Mouse (Mus musculus): ENCODE results near the gene Plekhm1.

Gene Plekhm1

GRCm38 (mm10) chr11:103394604-103395003, 17.9 kb downstream of the Plekhm1 start:
- DNase-seq (ENCODE audit: low read depth) = no peak

- no peak for DNase-seq (ENCODE audit: low read depth)
These were observed 18.5 kb downstream of the Plekhm1 start for GRCm38 (mm10) chr11:103394025-103394424.

- DNase-seq (ENCODE audit: low read depth) = no peak
These were observed 24.5 kb downstream of the Plekhm1 start for GRCm38 (mm10) chr11:103387870-103388526.

- DNase-seq (ENCODE audit: low read depth) = no peak
These were observed 25.7 kb downstream of the Plekhm1 start for GRCm38 (mm10) chr11:103386827-103387226.

- DNase-seq (ENCODE audit: low read depth) = no peak
These were observed 30.4 kb downstream of the Plekhm1 start for GRCm38 (mm10) chr11:103381956-103382613.

GRCm38 (mm10) chr11:103381505-103381904, 31.0 kb downstream of the Plekhm1 start:
- no peak for DNase-seq (ENCODE audit: low read depth)

- DNase-seq (ENCODE audit: low read depth) = no peak
These were observed 32.0 kb downstream of the Plekhm1 start for GRCm38 (mm10) chr11:103380460-103380859.

- DNase-seq (ENCODE audit: low read depth) = no peak
These were observed 34.1 kb downstream of the Plekhm1 start for GRCm38 (mm10) chr11:103378341-103378740.

GRCm38 (mm10) chr11:103375772-103376171, 36.7 kb downstream of the Plekhm1 start:
- no peak for DNase-seq (ENCODE audit: low read depth)

GRCm38 (mm10) chr11:103375258-103375657, 37.2 kb downstream of the Plekhm1 start:
- no peak for DNase-seq (ENCODE audit: low read depth)

- DNase-seq (ENCODE audit: low read depth) = no peak
These were observed 38.6 kb downstream of the Plekhm1 start for GRCm38 (mm10) chr11:103373922-103374321.

- DNase-seq (ENCODE audit: low read depth) = no peak
These were observed 39.9 kb downstream of the Plekhm1 start for GRCm38 (mm10) chr11:103372561-103372960.

- no peak for DNase-seq (ENCODE audit: low read depth)
These were observed 40.4 kb downstream of the Plekhm1 start for GRCm38 (mm10) chr11:103372068-103372467.

- no peak for DNase-seq (ENCODE audit: low read depth)
These were observed 41.3 kb downstream of the Plekhm1 start for GRCm38 (mm10) chr11:103371222-103371539.

GRCm38 (mm10) chr11:103370397-103371221, 41.9 kb downstream of the Plekhm1 start:
- no peak for DNase-seq (ENCODE audit: low read depth)

- no peak for DNase-seq (ENCODE audit: low read depth)
These were observed 47.0 kb downstream of the Plekhm1 start for GRCm38 (mm10) chr11:103365530-103365929.

GRCm38 (mm10) chr11:103365022-103365421, 47.5 kb downstream of the Plekhm1 start:
- DNase-seq (ENCODE audit: low read depth) = no peak

GRCm38 (mm10) chr11:103364335-103364734, 48.2 kb downstream of the Plekhm1 start:
- DNase-seq (ENCODE audit: low read depth) = no peak

GRCm38 (mm10) chr11:103363214-103364148, 49.0 kb downstream of the Plekhm1 start, which contains the start of gene Arhgap27:
Gene Arhgap27 (minus strand): TSS chr11:103363692.
- DNase-seq (ENCODE audit: low read depth) = no peak

- no peak for DNase-seq (ENCODE audit: low read depth)
These were observed 49.8 kb downstream of the Plekhm1 start for GRCm38 (mm10) chr11:103362521-103363181.

- DNase-seq (ENCODE audit: low read depth) = no peak
These were observed 50.4 kb downstream of the Plekhm1 start for GRCm38 (mm10) chr11:103362054-103362432.

Measured in c-Kit-positive CD71-negative TER-119-negative erythroid progenitor cells, embryonic 14.5 days (primary cell).